Mouse (Mus musculus): ENCODE measurements at regions not wholly inside any gene's neighbourhood (a gene's known extent, or its start where the extent isn't known, plus 50 kb on each side); places are given as distances from the start of the nearest gene placed in this dataset.
A peak's percentile ranks its signal among the peaks of the same experiment; 100 is the strongest.
"Not testable (repeated sequence)": the region's sequence is repeated elsewhere in the genome, so short reads cannot be mapped to it uniquely, and the experiment has no call there.

GRCm38 (mm10) chr17:15247546-15248416 lies 128.9 kb downstream of the Dll1 start:
- DNase-seq (ENCODE audit: low spot score) = no peak

DNA sequence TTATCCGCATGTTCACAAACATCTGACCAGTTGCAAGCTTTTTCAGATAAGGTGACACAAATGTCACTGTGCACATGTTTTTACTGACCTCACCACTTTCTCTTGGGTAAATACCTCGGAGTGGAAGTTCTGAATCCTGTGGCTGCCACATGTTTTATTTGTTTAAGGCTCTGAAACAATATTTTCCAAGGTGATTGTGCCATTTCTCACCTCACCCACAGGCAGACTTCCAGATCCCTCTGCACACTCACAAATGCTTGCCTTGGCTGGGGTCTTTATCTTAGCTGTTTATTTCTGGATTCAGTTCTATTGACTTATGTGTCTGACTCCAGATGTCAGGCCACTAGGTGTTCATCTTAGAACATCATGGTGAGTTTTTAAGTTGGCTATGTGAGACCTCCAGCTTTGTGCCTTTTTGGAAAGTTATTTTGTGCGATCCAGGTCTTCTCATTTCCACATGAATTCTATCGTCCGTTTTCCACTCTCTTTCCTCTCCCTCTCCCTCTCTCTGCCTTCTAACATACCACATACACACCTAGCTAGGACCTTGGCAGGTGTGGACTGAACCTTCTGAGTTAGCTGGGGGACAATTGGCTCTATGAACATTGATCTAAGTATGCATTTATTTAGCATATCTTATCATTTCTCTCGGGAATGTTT lies 133.6 kb downstream of the Dll1 start:
- DNase-seq (ENCODE audit: low spot score) = no peak

- DNase-seq (ENCODE audit: low spot score) = no peak
Measured at GRCm38 (mm10) chr17:15242356-15242755, 134.3 kb downstream of the Dll1 start.

GRCm38 (mm10) chr17:15241491-15241890 lies 135.2 kb downstream of the Dll1 start:
- DNase-seq (ENCODE audit: low spot score) = no peak

DNA sequence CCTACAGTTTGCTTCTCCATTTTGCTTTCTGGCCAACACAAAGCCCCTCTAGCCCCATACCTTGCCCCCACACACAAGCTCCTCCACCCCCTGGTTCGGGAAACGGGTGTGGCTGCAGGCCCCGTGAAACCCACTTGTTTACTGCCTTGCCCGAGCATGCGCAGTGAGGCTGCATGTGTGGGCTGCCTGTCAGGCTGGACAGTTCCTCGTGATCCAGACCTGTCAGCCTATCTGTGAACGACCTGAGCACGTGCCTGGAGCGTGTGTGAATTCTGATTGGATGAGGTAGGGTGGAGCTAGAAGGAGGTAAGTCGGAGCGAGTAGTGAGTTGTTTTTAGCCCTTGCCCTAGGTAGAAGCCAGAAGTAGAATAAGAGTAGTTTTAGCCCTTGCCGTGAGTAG lies 136.0 kb downstream of the Dll1 start:
- DNase-seq (ENCODE audit: low spot score) = not testable (repeated sequence)

DNA sequence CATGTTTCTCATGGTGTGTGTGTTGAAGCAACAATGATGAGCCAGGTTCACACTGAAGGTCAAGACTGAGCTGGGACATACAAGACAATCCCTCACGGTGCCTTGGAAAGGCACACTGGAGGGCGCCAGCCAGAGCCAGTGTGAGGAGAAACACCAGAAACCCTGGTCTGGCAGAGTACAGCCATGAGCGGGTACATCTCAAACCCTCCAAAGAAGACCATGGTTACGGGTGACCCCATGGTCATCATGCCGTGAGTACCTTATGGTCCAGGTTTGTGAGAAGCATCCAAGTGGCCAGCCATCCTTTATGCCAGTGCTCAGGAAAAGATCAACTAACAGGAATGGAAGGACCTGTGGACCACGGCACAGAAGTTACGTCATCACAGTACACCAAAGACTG lies 136.7 kb downstream of the Dll1 start:
- no peak for DNase-seq (ENCODE audit: low spot score)

- no peak for DNase-seq (ENCODE audit: low spot score)
Measured at GRCm38 (mm10) chr17:15235041-15235440, 141.6 kb downstream of the Dll1 start.

DNA sequence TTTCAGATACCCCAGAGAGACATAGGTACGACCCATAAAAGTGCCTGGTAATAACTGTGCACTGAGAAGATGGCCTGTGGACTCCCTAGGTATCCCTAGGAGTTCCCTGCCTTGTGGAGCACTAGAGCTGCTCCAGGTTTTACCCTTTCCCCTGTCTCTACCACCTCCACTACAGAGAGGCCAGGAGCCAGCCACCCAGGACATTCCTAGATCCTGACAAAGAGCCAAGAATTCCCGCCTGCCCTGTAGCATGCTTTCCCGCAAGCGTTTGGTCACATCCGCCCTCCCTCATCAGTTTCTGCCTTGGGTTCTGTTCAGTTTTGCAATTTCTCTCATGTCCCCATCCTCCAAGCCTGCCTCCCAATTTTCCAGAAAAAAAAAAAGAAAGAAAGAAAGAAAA lies 145.5 kb downstream of the Dll1 start:
- no peak for DNase-seq (ENCODE audit: low spot score)

DNA sequence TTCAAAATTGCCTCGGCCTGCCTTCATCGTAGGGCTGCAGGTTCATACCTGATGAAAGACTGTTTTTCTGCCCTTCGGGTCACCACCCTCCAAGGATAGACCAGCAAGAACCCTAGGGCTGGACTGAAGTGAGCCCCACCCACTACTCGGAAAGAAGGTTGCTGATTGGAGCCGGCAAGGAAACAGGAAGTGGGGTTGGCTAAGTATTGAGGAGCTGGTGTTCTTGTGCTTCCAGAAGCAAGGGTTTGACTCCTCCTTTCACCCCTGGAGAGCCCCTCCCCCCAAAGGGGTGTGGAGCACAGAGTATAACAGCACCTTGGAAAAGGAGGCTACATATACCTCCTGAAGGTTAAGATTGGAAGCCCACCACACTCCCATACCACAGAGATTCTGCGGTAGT lies 147.5 kb downstream of the Dll1 start:
- no peak for DNase-seq (ENCODE audit: low spot score)

DNA sequence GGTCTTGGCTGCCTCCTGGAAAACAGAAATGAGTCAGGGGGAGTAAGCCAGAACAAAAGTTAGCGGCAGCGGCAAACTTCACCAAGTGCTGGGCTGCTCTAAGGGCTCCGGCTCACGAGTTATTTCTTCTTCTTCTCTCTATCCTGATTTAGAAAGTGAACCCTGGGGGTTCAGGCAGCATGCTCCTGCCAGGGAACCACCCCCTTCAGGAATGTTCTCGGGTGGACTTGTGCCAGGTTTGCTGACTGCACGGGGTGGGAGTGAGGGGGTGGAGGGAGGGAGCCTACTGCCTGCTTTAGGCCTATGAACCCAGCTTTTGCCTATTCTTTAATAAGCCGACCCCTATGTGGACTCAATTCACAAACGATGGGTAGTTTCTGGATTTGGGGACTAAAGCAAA lies 148.6 kb downstream of the Dll1 start:
- no peak for DNase-seq (ENCODE audit: low spot score)

- DNase-seq (ENCODE audit: low spot score) = no peak
Measured at GRCm38 (mm10) chr17:15223826-15224225, 152.8 kb downstream of the Dll1 start.

- DNase-seq (ENCODE audit: low spot score) = no peak
Measured at GRCm38 (mm10) chr17:15222923-15223322, 153.7 kb downstream of the Dll1 start.

GRCm38 (mm10) chr17:15214157-15214685 lies 162.5 kb downstream of the Dll1 start:
- no peak for DNase-seq (ENCODE audit: low spot score)

DNA sequence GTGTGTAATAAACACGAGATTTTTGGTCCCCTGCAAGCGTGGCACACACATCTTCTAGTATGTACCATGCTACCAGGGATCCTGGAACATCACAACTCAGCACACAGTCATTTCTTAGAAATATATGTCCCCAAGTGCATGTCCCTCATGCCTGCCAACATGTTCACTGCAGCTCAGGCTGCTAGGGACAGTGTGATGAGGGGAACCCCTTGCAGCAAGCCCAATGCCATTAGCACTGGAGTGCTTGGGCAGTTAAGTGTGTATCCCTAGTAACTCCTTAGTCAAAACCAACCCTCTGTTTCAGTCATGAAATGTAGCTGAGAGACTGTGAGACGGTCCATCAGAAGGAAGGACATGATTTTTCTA lies 167.5 kb upstream of the Gm3448 start:
- DNase-seq (ENCODE audit: low spot score) = no peak

DNA sequence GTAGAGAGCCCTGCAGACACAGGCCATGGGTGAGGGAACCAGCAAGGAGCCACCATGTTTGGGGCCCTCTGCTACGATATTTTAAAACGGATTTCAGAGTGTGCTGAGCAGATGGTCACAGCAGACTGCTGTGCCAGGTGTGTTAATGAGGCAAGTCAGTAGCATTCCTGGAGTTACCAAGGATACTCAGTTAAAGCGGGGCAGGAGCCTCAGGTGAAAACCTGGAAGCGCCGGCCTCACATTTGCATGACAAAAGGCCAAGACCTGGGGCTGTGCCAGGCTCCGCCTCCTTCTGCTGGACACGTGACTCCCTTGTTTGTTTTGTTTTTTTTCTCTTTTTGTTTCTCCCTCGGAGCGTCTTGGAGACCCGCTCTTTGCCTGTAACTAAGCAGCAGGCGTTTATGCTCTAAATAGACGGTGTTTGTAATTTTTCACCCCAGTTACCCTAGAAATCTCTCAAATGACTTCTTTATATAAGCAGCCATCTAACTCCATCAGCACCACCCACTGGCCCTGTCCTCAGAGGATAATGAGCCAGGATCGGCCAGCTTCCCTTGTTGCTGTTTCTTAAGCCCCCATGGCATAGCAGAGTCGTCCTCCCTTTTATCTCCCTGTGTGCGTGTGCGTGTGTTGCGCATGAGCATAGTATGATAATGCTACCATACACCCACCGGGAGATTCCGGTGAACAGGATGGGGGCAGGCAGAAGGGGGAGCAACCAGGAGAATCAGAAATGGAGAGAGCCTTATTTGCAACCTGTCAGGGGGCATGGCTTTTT lies 166.9 kb upstream of the Gm3448 start:
- DNase-seq (ENCODE audit: low spot score) = peak; percentile 30

GRCm38 (mm10) chr17:15207182-15208029 lies 166.1 kb upstream of the Gm3448 start:
- no peak for DNase-seq (ENCODE audit: low spot score)

DNA sequence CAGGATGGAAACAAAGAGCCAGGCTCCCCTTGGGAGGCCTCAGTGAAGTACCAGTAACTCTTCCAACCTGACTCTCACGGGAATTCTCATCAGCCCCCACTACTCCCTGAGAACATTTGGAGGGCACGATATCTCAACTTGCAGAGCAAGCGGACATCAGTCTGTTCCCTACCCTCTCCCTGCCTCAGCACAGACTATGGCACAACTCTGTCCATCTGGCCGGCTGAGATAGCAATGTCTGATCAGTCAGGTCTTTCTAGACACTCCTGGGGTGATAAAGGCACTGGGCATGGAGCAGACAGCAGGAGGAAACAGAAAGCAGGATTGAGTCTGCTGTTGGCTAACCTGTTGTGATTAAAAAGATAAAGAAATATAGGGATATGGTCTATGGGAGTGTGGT lies 164.5 kb upstream of the Gm3448 start:
- DNase-seq (ENCODE audit: low spot score) = no peak

DNA sequence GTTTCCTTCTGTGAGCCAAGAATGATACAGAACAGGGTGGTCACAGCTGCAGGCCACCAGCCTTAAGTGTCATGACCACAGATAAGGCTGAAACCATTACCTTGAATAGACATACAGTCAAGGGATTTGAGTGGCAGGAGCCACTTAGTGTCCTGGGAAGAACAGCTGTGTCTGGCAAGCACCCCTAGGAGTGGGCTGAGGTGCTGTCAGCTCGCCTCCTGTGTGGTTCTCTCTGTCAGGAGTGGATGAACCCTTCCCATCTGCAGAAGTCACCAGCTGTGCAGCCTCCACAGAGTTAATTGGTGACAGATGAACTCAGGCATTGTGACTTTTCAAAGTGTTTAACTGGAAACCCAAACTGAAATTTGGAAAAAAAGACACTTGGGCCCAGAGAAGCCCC lies 163.2 kb upstream of the Gm3448 start:
- DNase-seq (ENCODE audit: low spot score) = no peak

DNA sequence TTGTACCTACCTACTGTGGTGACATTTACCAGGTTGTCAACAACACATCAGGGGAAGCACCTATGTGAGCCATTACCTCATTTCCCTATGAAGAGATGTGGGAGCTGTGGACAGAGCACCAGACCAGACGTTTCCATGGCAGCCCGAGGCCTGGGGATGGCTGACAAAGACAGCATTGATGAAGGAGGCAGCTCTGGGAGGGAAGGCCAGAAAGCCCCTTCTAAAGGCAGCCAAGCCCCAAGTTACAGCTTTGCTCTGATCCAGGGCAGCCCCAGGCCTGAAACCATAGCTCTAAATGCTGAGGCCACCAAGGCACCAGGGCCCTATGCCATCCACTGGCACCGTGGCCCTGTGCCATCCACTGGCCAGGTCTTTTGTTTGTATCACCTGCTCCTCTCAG lies 157.9 kb upstream of the Gm3448 start:
- DNase-seq (ENCODE audit: low spot score) = no peak

DNA sequence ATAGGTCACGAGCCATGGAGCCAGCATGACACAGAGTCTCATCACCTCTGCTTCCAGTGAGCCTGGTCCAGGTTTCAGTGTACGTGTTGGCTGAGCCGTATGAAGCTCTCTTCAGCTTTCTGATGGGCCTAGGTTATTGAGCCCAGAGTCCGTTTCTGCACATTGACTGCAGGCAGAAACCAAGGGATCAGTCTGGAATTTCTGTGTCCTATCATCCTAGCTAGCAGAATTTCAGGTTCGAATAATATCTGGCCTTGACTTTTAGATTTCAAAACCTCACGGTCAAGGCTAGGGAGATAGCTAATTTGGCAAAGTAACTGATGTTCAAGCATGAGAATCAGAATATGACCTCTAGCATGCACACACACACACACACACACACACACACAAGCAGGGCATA lies 156.0 kb upstream of the Gm3448 start:
- no peak for DNase-seq (ENCODE audit: low spot score)

GRCm38 (mm10) chr17:15195819-15196218 lies 154.5 kb upstream of the Gm3448 start:
- DNase-seq (ENCODE audit: low spot score) = no peak

Data from ovary, postnatal 10 days (tissue).